Mouse (Mus musculus): Measurements from ENCODE around the gene Tcf7l2. TPM values are rescaled to one million over a fixed set of nuclear protein-coding genes. Genes with fewer than 3 reads are reported as not detected.

Gene Tcf7l2
- total and polyA plus RNA-seq, 3 experiments = not detected

DNA sequence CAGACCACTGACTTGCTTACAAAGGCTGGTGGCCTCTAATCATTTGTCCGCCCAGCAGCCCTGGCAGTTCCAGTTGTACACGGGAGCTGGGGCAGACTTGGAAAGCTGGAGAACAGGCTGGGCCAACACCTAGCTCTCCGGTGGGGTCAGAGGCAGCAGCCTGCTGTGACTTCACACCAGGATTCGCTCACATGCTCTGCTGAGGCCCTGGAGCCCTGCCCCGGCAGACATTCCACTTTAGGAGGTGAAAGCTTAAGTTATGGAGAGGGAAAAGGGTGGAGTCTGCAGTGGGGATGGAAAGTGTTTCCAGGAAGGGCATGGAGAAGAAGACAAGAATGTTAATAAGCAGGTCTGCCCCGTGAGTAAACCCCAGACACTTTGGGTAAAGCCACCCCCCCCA is 19.2 kb upstream of the Tcf7l2 start (continued):
- TF ChIP-seq ZNF384 (IDR thresholded peaks at IDR 0.05; ENCODE audit: low read depth, low read length) (no peak), POLR2A (IDR thresholded peaks at IDR 0.05; ENCODE audit: low read depth, low read length) (no peak)

DNA sequence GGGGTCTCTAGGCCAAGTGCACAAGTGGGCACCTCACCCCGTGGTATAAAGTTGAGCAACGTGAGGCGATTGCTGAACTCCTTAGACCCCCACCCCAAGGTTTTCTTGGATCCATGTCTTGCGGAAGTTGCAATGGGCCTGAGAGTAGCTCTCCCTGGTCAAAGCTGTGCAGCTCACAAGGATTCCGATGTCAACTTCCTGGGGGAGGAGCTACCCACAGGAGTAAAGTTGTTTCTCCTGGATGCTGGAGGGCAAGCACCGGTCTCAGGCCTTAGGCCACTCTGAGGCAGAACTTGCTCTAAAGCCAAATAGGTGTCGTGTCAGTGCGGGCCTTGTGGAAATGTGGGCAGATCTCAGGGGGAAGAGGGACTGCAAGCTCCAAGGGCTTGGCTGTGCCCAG is 12.2 kb upstream of the Tcf7l2 start:
- no peaks in the 10 kb centered on the region for H3K79me2 ChIP-seq (replicated peaks; ENCODE audit: control insufficient read depth, extremely low read depth, insufficient read depth, poor library complexity, severe bottlenecking)
- no peak overlapping the region for H3K27ac ChIP-seq (ENCODE audit: insufficient read depth, low read depth)
- H3K9me3 ChIP-seq (replicated peaks; ENCODE audit: low read length) = peaks cover 2% of the 10 kb centered on the region
- no peak overlapping the region for H3K9ac ChIP-seq (ENCODE audit: insufficient read depth, low read depth)
- H3K4me2 ChIP-seq (ENCODE audit: insufficient read depth, low read depth, poor library complexity, severe bottlenecking) = no peak overlapping the region
- H3K27me3 ChIP-seq (replicated peaks) = peaks cover 3% of the 10 kb centered on the region
- no peak for DNase-seq (ENCODE audit: extremely low read depth)
- in situ Hi-C loops (cut with MboI; ENCODE audit: low pct_ligation_motif_present, low pct_unique_long_range_greater_than_20kb, low sequenced_read_pairs) = no loop called here
- TF ChIP-seq HCFC1 (IDR thresholded peaks at IDR 0.05; ENCODE audit: low read depth, low read length) (no peak), CHD1 (IDR thresholded peaks at IDR 0.05; ENCODE audit: low read depth, low read length) (no peak), GABPA (IDR thresholded peaks at IDR 0.05; ENCODE audit: insufficient replicate concordance, low read depth, low read length) (no peak), ELF1 (IDR thresholded peaks at IDR 0.05; ENCODE audit: low read depth, low read length) (no peak), SIN3A (IDR thresholded peaks at IDR 0.05; ENCODE audit: low read length) (no peak), IRF4 (IDR thresholded peaks at IDR 0.05; ENCODE audit: low read depth, low read length) (no peak), ZKSCAN1 (IDR thresholded peaks at IDR 0.05; ENCODE audit: borderline replicate concordance, low read depth, low read length) (no peak), TBP (conservative IDR thresholded peaks at IDR 0.05; ENCODE audit: low read depth, low read length) (no peak), NELFE (IDR thresholded peaks at IDR 0.05; ENCODE audit: low read depth, low read length) (no peak), MAFK (IDR thresholded peaks at IDR 0.05; ENCODE audit: insufficient replicate concordance, low read length) (no peak)
- H3K36me3 ChIP-seq (replicated peaks in 1 of 2; ENCODE audit: control insufficient read depth in 1 of 2, insufficient read depth in 1 of 2, low read length in 1 of 2) = no peaks in the 10 kb centered on the region
- H3K4me1 ChIP-seq (ENCODE audit: control insufficient read depth in 1 of 2, insufficient read depth in 2 of 2) = no peaks in the 10 kb centered on the region
- H3K4me3 ChIP-seq (replicated peaks in 1 of 3; ENCODE audit: low read depth in 2 of 3, low read length in 2 of 3, poor library complexity in 1 of 3) = no peak overlapping the region
- dilution Hi-C loops (cut with MboI; ENCODE audit: extremely low pct_ligation_motif_present, extremely low pct_unique_long_range_greater_than_20kb, low sequenced_read_pairs) = no loop called here

DNA sequence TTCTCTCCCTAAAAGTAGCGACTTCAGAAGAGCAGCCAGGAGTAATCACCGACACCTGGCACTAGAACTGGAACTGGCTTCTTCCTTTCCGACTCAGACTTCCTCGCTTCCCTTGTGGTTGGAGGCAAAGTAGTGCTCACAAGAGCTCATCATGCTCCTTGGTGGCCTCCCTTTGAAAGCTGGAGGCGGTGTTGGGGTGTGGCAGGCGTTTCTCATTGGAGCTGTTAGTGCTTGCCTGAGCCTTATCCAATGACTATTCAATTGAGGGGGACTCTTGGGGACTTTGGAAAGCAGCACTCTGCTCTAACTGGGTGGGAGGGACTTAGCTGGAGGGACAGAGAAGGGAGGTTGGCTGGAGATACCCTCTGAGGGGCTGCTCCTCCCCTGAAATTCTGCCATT is 9.1 kb upstream of the Tcf7l2 start:
- Histone ChIP-seq H3K4me1 (ENCODE audit: control insufficient read depth in 1 of 2, insufficient read depth in 2 of 2) (no peaks in the 10 kb centered on the region), H3K27ac (ENCODE audit: insufficient read depth, low read depth) (no peak overlapping the region), H3K27me3 (replicated peaks) (peaks cover 17% of the 10 kb centered on the region), H3K4me2 (ENCODE audit: insufficient read depth, low read depth, poor library complexity, severe bottlenecking) (no peak overlapping the region), H3K9ac (ENCODE audit: insufficient read depth, low read depth) (no peak overlapping the region), H3K4me3 (replicated peaks in 1 of 3; ENCODE audit: low read depth in 2 of 3, low read length in 2 of 3, poor library complexity in 1 of 3) (no peak overlapping the region), H3K36me3 (replicated peaks in 1 of 2; ENCODE audit: control insufficient read depth in 1 of 2, insufficient read depth in 1 of 2, low read length in 1 of 2) (no peaks in the 10 kb centered on the region), H3K79me2 (replicated peaks; ENCODE audit: control insufficient read depth, extremely low read depth, insufficient read depth, poor library complexity, severe bottlenecking) (no peaks in the 10 kb centered on the region), H3K9me3 (replicated peaks; ENCODE audit: low read length) (no peaks in the 10 kb centered on the region)
- in situ Hi-C loops (cut with MboI; ENCODE audit: low pct_ligation_motif_present, low pct_unique_long_range_greater_than_20kb, low sequenced_read_pairs) (no loop called here), dilution Hi-C loops (cut with MboI; ENCODE audit: extremely low pct_ligation_motif_present, extremely low pct_unique_long_range_greater_than_20kb, low sequenced_read_pairs) (no loop called here)
- no peak for DNase-seq (ENCODE audit: extremely low read depth)
- TF ChIP-seq MYC (IDR thresholded peaks at IDR 0.05; ENCODE audit: low read depth, low read length) (no peak), MEF2A (IDR thresholded peaks at IDR 0.05; ENCODE audit: borderline replicate concordance, low read depth, low read length) (no peak), ZKSCAN1 (IDR thresholded peaks at IDR 0.05; ENCODE audit: borderline replicate concordance, low read depth, low read length) (no peak), USF1 (IDR thresholded peaks at IDR 0.05; ENCODE audit: low read depth, low read length) (no peak), IRF4 (IDR thresholded peaks at IDR 0.05; ENCODE audit: low read depth, low read length) (no peak), CHD2 (IDR thresholded peaks at IDR 0.05; ENCODE audit: low read length) (no peak), E2F4 (IDR thresholded peaks at IDR 0.05; ENCODE audit: insufficient replicate concordance, low read depth, low read length) (no peak), ETS1 (conservative IDR thresholded peaks at IDR 0.05; ENCODE audit: low read depth, low read length) (no peak), NRF1 (IDR thresholded peaks at IDR 0.05; ENCODE audit: low read depth, low read length) (no peak), ZC3H11A (IDR thresholded peaks at IDR 0.05; ENCODE audit: low read depth, low read length) (no peak), EP300 (IDR thresholded peaks at IDR 0.05; ENCODE audit: low read length) (no peak)

Data from CH12.LX (cell line).